Mouse (Mus musculus): ENCODE results near the gene Elovl1. TPM values are rescaled to one million over a fixed set of nuclear protein-coding genes. Genes with fewer than 3 reads are reported as not detected.
A peak's percentile ranks its signal among the peaks of the same experiment; 100 is the strongest.

Gene Elovl1
- polyA plus RNA-seq, 1 experiment from 2014 or later = 225 TPM

GRCm38 (mm10) chr4:118410871-118411270, 17.0 kb upstream of the Elovl1 start:
- Histone ChIP-seq H3K9ac (ENCODE audit: low read depth, low read length) (no peak overlapping the region), H3K36me3 (ENCODE audit: control insufficient read depth, insufficient read depth) (peaks cover 35% of the 10 kb centered on the region), H3K4me1 (replicated peaks; ENCODE audit: control insufficient read depth, insufficient read depth, low read length) (peaks cover 4% of the 10 kb centered on the region; the same call in 1 of the 2 replicates), H3K27me3 (replicated peaks; ENCODE audit: control insufficient read depth, insufficient read depth, low read length) (no peaks in the 10 kb centered on the region), H3K27ac (ENCODE audit: low read depth, low read length) (no peak overlapping the region), H3K4me3 (ENCODE audit: low read depth, low read length) (no peak overlapping the region), H3K9me3 (ENCODE audit: control insufficient read depth) (no peaks in the 10 kb centered on the region), H3K4me2 (replicated peaks; ENCODE audit: low read depth) (no peak overlapping the region)
- no peak for TF ChIP-seq CTCF (IDR thresholded peaks at IDR 0.05; ENCODE audit: low read depth)
- no peak for ATAC-seq
- 86% methylated on average over 5 of the region's 5 CpGs for WGBS

GRCm38 (mm10) chr4:118413553-118413952, 14.3 kb upstream of the Elovl1 start:
- peaks cover under 1% of the 10 kb centered on the region; the same call in 1 of the 2 replicates for H3K4me1 ChIP-seq (replicated peaks; ENCODE audit: control insufficient read depth, insufficient read depth, low read length)
- H3K4me2 ChIP-seq (replicated peaks; ENCODE audit: low read depth) = no peak overlapping the region
- TF ChIP-seq CTCF (IDR thresholded peaks at IDR 0.05; ENCODE audit: low read depth) = no peak
- no peak overlapping the region for H3K4me3 ChIP-seq (ENCODE audit: low read depth, low read length)
- H3K27me3 ChIP-seq (replicated peaks; ENCODE audit: control insufficient read depth, insufficient read depth, low read length) = no peaks in the 10 kb centered on the region
- peaks cover 60% of the 10 kb centered on the region for H3K36me3 ChIP-seq (ENCODE audit: control insufficient read depth, insufficient read depth)
- ATAC-seq = no peak
- no peak overlapping the region for H3K27ac ChIP-seq (ENCODE audit: low read depth, low read length)
- H3K9ac ChIP-seq (ENCODE audit: low read depth, low read length) = no peak overlapping the region
- WGBS = 98% methylated on average over 5 of the region's 5 CpGs
- no peaks in the 10 kb centered on the region for H3K9me3 ChIP-seq (ENCODE audit: control insufficient read depth)

- H3K27ac ChIP-seq (ENCODE audit: low read depth, low read length) = no peak overlapping the region; the same call in 1 of the 2 replicates
- no peak overlapping the region for H3K4me2 ChIP-seq (replicated peaks; ENCODE audit: low read depth)
- TF ChIP-seq CTCF (IDR thresholded peaks at IDR 0.05; ENCODE audit: low read depth) = peak; percentile 24; the same call in 1 of the 2 replicates
- no peaks in the 10 kb centered on the region for H3K27me3 ChIP-seq (replicated peaks; ENCODE audit: control insufficient read depth, insufficient read depth, low read length)
- no peak for ATAC-seq
- no peak overlapping the region for H3K4me3 ChIP-seq (ENCODE audit: low read depth, low read length)
- H3K9me3 ChIP-seq (ENCODE audit: control insufficient read depth) = no peaks in the 10 kb centered on the region
- WGBS = 79% methylated on average over 2 of the region's 2 CpGs
- H3K9ac ChIP-seq (ENCODE audit: low read depth, low read length) = no peak overlapping the region
- H3K36me3 ChIP-seq (ENCODE audit: control insufficient read depth, insufficient read depth) = peaks cover 72% of the 10 kb centered on the region
- H3K4me1 ChIP-seq (replicated peaks; ENCODE audit: control insufficient read depth, insufficient read depth, low read length) = no peaks in the 10 kb centered on the region
These were observed 12.1 kb upstream of the Elovl1 start for GRCm38 (mm10) chr4:118415779-118416178.

- H3K36me3 ChIP-seq (ENCODE audit: control insufficient read depth, insufficient read depth) = peaks cover 72% of the 10 kb centered on the region
- H3K4me1 ChIP-seq (replicated peaks; ENCODE audit: control insufficient read depth, insufficient read depth, low read length) = no peaks in the 10 kb centered on the region
- ATAC-seq = no peak
- TF ChIP-seq CTCF (IDR thresholded peaks at IDR 0.05; ENCODE audit: low read depth) = no peak
- no peaks in the 10 kb centered on the region for H3K9me3 ChIP-seq (ENCODE audit: control insufficient read depth)
- no peaks in the 10 kb centered on the region for H3K27me3 ChIP-seq (replicated peaks; ENCODE audit: control insufficient read depth, insufficient read depth, low read length)
- no peak overlapping the region for H3K4me3 ChIP-seq (ENCODE audit: low read depth, low read length)
- no peak overlapping the region for H3K27ac ChIP-seq (ENCODE audit: low read depth, low read length)
- 95% methylated on average over 5 of the region's 5 CpGs for WGBS
- no peak overlapping the region for H3K9ac ChIP-seq (ENCODE audit: low read depth, low read length)
- no peak overlapping the region for H3K4me2 ChIP-seq (replicated peaks; ENCODE audit: low read depth)
These were observed 11.6 kb upstream of the Elovl1 start for GRCm38 (mm10) chr4:118416329-118416728.

- 83% methylated on average over 13 of the region's 13 CpGs for WGBS
- no peak overlapping the region for H3K27ac ChIP-seq (ENCODE audit: low read depth, low read length)
- no peak for ATAC-seq
- no peaks in the 10 kb centered on the region for H3K27me3 ChIP-seq (replicated peaks; ENCODE audit: control insufficient read depth, insufficient read depth, low read length)
- no peak overlapping the region for H3K4me2 ChIP-seq (replicated peaks; ENCODE audit: low read depth)
- no peaks in the 10 kb centered on the region for H3K9me3 ChIP-seq (ENCODE audit: control insufficient read depth)
- TF ChIP-seq CTCF (IDR thresholded peaks at IDR 0.05; ENCODE audit: low read depth) = no peak
- no peak overlapping the region for H3K9ac ChIP-seq (ENCODE audit: low read depth, low read length)
- H3K4me3 ChIP-seq (ENCODE audit: low read depth, low read length) = no peak overlapping the region
- peaks cover 74% of the 10 kb centered on the region for H3K36me3 ChIP-seq (ENCODE audit: control insufficient read depth, insufficient read depth)
- no peaks in the 10 kb centered on the region; the same call in 1 of the 2 replicates for H3K4me1 ChIP-seq (replicated peaks; ENCODE audit: control insufficient read depth, insufficient read depth, low read length)
These were observed 10.6 kb upstream of the Elovl1 start for GRCm38 (mm10) chr4:118417112-118417797.

GRCm38 (mm10) chr4:118421384-118421783, 6.5 kb upstream of the Elovl1 start:
- Histone ChIP-seq H3K9me3 (ENCODE audit: control insufficient read depth) (no peaks in the 10 kb centered on the region), H3K4me3 (ENCODE audit: low read depth, low read length) (no peak overlapping the region), H3K4me1 (replicated peaks; ENCODE audit: control insufficient read depth, insufficient read depth, low read length) (no peaks in the 10 kb centered on the region; the same call in 1 of the 2 replicates), H3K27ac (ENCODE audit: low read depth, low read length) (no peak overlapping the region), H3K27me3 (replicated peaks; ENCODE audit: control insufficient read depth, insufficient read depth, low read length) (no peaks in the 10 kb centered on the region), H3K9ac (ENCODE audit: low read depth, low read length) (no peak overlapping the region), H3K36me3 (ENCODE audit: control insufficient read depth, insufficient read depth) (peaks cover 36% of the 10 kb centered on the region), H3K4me2 (replicated peaks; ENCODE audit: low read depth) (no peak overlapping the region)
- 39% methylated on average over 3 of the region's 3 CpGs for WGBS
- ATAC-seq = peak; percentile 80
- no peak for TF ChIP-seq CTCF (IDR thresholded peaks at IDR 0.05; ENCODE audit: low read depth)
